Mouse (Mus musculus) hindbrain, embryonic 12.5 days (tissue): Measurements from ENCODE around the gene Papss1. TPM values are rescaled to one million over a fixed set of nuclear protein-coding genes. Genes with fewer than 3 reads are reported as not detected.

ENCODE experiments used
- ATAC-seq: fragments of 200-750 bp; cut with Nextera tagmentation; 2 replicates; pipeline ENCODE4 v1.8.0; 2017; ENCODE audit warnings: moderate TSS enrichment; ENCODE audit not compliant: low FRiP score
- H3K27ac ChIP-seq: fragments of 300-500 bp; sonication (generic); 2 replicates; pipeline ENCODE4 v1.5.1; 2016; ENCODE audit warnings: mild to moderate bottlenecking
- H3K27me3 ChIP-seq: fragments of 300-500 bp; sonication (generic); 2 replicates; pipeline ENCODE4 v1.6.1; 2016; ENCODE audit warnings: mild to moderate bottlenecking
- H3K36me3 ChIP-seq: fragments of 300-500 bp; sonication (generic); 2 replicates; pipeline ENCODE4 v1.6.1; 2016; ENCODE audit warnings: mild to moderate bottlenecking
- H3K4me1 ChIP-seq: fragments of 300-500 bp; sonication (generic); 2 replicates; pipeline ENCODE4 v1.6.1; 2016
- H3K4me2 ChIP-seq: fragments of 300-500 bp; sonication (generic); replicated peaks from 2 replicates; pipeline ENCODE4 v1.6.1; 2016; ENCODE audit warnings: mild to moderate bottlenecking
- H3K4me3 ChIP-seq: fragments of 300-500 bp; sonication (generic); 2 replicates; pipeline ENCODE4 v1.5.1; 2016; ENCODE audit warnings: mild to moderate bottlenecking
- H3K9ac ChIP-seq: fragments of 300-500 bp; sonication (generic); 2 replicates; pipeline ENCODE4 v1.6.1; 2016; ENCODE audit warnings: mild to moderate bottlenecking, moderate library complexity
- H3K9me3 ChIP-seq: fragments of 300-500 bp; sonication (generic); replicated peaks from 2 replicates; pipeline ENCODE4 v1.6.1; 2016; ENCODE audit warnings: mild to moderate bottlenecking
- WGBS: fragments of 180-500 bp; shearing (Covaris S2); methylation state at CpG from one replicate; pipeline ENCODE4 v1.1.7; 2016; 5-methylcytosine and 5-hydroxymethylcytosine counted together
- polyA plus RNA-seq: library from polyadenylated mRNA; unstranded; fragments of >200 nt; fragmentation: Nextera tagmentation; extraction: Ambion mirVana; gene quantifications from 2 replicates; pipeline ENCODE4 v1.2.1, GENCODE M21; 2016

The Papss1 gene
- polyA plus RNA-seq, 1 experiment from 2014 or later = 107 TPM

DNA sequence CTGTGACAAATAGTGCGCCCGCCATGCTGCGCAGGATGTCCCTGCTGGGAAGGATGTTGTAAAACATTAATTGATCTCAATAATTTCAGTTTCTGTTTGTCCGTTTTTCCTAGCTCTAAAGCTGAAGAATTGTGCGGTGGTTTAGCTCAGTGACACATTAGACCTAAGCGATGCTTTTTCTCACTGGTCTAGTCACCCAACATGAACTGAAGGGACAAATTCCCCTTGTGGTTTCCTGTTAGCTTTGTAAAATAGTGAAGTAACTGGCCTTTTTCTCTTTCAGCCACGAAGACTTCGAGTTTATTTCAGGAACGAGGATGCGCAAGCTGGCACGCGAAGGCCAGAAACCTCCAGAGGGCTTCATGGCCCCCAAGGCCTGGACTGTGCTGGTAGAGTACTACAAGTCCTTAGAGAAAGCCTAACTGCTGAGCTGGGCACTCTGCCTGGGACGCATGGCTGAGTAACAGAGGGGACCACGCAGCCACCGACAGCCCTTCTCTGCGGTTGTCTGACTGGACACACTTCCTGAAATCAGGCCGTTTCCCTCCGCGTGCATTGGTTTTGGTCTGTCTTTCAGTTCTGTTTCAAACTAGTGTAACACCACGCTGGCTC is 78.2 kb downstream of the Papss1 start:
- Histone ChIP-seq H3K36me3 (0 out of 2 replicates have a peak, but pooled peaks cover 4% of the 10 kb centered on the region), H3K4me3 (no peak overlapping the region), H3K9me3 (no peaks in the 10 kb centered on the region), H3K27ac (no peak overlapping the region), H3K4me1 (peaks cover 4% of the 10 kb centered on the region), H3K9ac (no peak overlapping the region), H3K27me3 (no peaks in the 10 kb centered on the region), H3K4me2 (no peak overlapping the region)
- WGBS = 94% methylated on average over 20 of the region's 20 CpGs
- no peak for ATAC-seq

DNA sequence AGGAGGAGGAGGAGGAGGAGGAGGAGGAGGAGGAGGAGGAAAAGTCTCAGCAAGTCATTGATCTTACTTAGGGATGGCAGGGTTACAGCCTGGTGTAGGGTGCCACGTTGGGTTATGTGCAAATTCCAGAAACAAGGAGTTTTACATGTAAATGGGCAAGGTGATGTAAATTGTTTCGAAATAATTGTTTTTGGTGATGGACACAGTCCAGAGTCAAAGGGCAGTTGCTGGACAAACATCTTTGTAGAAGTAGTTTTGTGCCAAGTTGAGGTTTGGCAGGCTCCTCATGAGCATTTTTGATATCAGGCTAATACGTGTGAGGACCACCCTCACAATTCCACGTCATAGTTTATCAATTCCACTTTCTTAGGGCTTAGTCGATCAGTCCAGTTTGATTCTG is 80.6 kb downstream of the Papss1 start:
- Histone ChIP-seq H3K27me3 (no peaks in the 10 kb centered on the region), H3K4me1 (no peaks in the 10 kb centered on the region), H3K4me2 (no peak overlapping the region), H3K36me3 (0 out of 2 replicates have a peak, but pooled peaks cover 4% of the 10 kb centered on the region), H3K9ac (no peak overlapping the region), H3K9me3 (no peaks in the 10 kb centered on the region), H3K4me3 (no peak overlapping the region), H3K27ac (no peak overlapping the region)
- 90% methylated on average over 5 of the region's 5 CpGs for WGBS
- ATAC-seq = no peak

DNA sequence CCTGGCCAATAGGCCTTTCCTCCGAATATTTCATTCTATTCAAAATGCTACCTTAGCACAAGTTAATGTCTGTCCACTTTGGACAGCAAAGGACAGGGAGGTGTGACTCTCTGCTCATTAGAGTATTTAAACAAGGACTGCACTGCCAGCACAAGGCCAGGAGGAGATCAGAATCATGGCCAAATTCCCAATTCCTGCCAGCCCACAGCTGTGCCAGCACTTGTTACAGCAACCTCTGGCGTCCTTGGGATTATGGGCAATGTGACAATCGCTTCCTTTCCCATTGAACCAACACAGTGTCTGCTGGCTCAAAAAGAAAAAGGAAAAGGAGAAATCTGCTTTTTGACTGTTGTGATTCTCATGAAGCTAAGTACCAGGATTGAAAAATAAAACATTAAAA is 89.8 kb downstream of the Papss1 start:
- Histone ChIP-seq H3K4me2 (no peak overlapping the region), H3K9me3 (no peaks in the 10 kb centered on the region), H3K27me3 (no peaks in the 10 kb centered on the region), H3K27ac (no peak overlapping the region), H3K36me3 (no peaks in the 10 kb centered on the region), H3K4me3 (no peak overlapping the region), H3K9ac (no peak overlapping the region), H3K4me1 (no peaks in the 10 kb centered on the region)
- WGBS = 94% methylated on average over 3 of the region's 3 CpGs
- no peak for ATAC-seq

DNA sequence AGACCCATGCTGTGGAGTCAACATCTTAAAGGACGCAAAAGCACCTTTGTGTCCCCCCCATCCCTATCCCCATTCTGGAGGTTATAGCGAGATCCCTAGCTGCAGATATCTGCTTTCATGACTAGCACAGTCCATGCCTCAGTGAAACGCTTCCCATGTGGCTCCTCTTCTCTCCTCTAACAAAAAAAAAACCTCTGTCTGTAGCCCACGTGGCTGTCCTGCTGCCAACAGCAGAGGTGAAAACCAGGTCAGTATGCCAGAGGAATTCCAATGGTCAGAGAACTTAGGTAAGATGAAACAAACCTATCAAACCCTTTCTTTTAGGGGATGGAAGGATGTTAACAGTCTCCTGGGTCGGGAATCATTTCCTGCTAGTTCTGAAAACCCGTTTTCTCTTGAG is 91.5 kb downstream of the Papss1 start:
- Histone ChIP-seq H3K9ac (no peak overlapping the region), H3K27me3 (no peaks in the 10 kb centered on the region), H3K4me2 (no peak overlapping the region), H3K9me3 (no peaks in the 10 kb centered on the region), H3K4me1 (no peaks in the 10 kb centered on the region), H3K36me3 (no peaks in the 10 kb centered on the region), H3K4me3 (no peak overlapping the region), H3K27ac (no peak overlapping the region)
- no peak for ATAC-seq
- 74% methylated on average over 6 of the region's 6 CpGs for WGBS

DNA sequence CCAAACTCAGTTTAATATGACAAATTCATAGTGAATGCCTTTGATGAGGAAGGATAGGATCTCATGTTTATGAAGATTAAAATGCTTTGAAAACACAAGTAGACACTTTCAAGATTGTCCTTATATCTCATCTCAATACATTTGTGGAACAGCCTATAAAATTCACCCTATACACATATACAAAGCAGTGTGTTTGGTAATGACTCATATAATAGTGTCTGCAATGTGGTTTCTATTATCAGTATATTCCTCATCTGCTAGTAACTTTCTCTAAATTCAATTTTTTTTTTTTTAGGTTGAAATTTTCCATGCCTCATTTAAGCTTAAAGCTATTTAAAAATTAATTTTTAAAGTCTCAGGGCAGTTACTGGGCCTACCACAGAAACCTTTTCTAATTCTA is 95.6 kb downstream of the Papss1 start:
- H3K27me3 ChIP-seq = no peaks in the 10 kb centered on the region
- no peaks in the 10 kb centered on the region for H3K9me3 ChIP-seq
- ATAC-seq = no peak
- H3K4me1 ChIP-seq = no peaks in the 10 kb centered on the region
- H3K9ac ChIP-seq = no peak overlapping the region
- no peak overlapping the region for H3K4me3 ChIP-seq
- H3K4me2 ChIP-seq = no peak overlapping the region
- H3K36me3 ChIP-seq = no peaks in the 10 kb centered on the region
- no peak overlapping the region for H3K27ac ChIP-seq

DNA sequence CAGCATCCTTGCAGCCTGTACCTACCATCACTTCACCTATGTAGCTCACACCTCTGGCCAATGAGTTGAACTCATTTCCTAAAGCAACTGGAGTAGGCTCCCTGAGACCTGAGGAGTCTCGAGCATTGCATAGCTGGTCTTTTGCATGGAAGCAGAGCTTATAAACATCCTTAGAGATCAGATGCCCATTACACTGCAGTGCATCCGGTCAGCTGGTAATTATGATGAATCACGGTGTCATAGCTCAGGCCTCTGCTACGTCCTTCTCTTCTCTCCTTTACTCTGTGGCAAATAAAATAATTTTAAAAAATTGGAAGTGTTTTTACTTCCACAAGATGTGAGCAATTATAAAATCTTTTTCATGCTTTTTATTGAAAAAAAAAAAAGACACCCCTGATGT is 96.1 kb downstream of the Papss1 start:
- no peaks in the 10 kb centered on the region for H3K27me3 ChIP-seq
- no peaks in the 10 kb centered on the region for H3K36me3 ChIP-seq
- H3K4me3 ChIP-seq = no peak overlapping the region
- no peak overlapping the region for H3K9ac ChIP-seq
- no peak overlapping the region for H3K4me2 ChIP-seq
- ATAC-seq = no peak
- H3K9me3 ChIP-seq = no peaks in the 10 kb centered on the region
- no peaks in the 10 kb centered on the region for H3K4me1 ChIP-seq
- WGBS = 80% methylated on average over 4 of the region's 4 CpGs
- H3K27ac ChIP-seq = no peak overlapping the region

DNA sequence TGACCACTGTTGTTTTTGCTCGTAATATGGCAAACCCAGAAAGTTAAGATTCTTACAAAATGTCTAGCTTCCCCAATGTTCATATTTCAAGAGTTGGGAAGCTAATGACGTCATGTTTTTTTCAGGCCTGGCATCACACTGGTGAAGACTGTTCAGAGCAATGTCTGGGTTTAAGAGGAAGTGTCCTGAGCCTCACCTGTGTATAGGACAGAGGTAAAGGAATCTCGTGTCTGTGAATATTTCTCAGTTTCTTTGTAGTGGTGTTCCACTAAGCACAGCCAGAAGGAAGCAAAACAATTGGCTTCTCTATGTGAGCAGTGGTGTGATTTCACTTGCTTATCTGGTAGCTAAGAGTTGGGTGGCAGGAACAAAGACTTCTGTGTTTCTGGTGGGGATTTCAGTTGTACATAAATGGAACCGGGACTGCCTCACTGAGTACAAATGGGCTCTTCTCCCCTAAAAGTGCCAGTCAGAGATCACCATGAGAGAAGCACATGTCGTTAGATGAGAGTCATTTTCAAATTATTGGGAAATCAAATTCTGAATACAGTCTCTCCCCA is 98.1 kb downstream of the Papss1 start:
- no peaks in the 10 kb centered on the region for H3K9me3 ChIP-seq
- WGBS = 73% methylated on average over 5 of the region's 5 CpGs
- H3K4me1 ChIP-seq = no peaks in the 10 kb centered on the region
- no peak overlapping the region for H3K27ac ChIP-seq
- H3K36me3 ChIP-seq = no peaks in the 10 kb centered on the region
- ATAC-seq = no peak
- no peak overlapping the region for H3K4me2 ChIP-seq
- no peaks in the 10 kb centered on the region for H3K27me3 ChIP-seq
- H3K9ac ChIP-seq = no peak overlapping the region
- H3K4me3 ChIP-seq = no peak overlapping the region

DNA sequence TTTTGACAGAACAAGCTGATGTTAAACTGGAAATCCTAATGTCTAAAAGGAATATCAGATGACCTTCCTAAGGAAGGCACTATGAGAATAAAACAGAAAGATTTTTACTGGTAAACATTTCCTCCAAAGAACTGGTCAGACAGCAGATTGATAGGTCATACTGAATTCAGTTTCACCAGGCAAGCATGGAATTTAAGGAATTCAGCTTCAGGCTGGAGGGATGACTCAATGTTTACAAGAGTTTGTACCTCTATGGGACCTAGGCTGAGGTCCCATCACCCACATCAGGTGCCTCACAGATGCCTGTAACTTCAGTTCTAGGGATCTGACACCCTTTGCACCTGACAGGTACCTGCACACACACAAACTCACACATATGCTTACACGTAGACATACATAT is 105.3 kb downstream of the Papss1 start:
- Histone ChIP-seq H3K9me3 (no peaks in the 10 kb centered on the region), H3K36me3 (no peaks in the 10 kb centered on the region), H3K9ac (no peak overlapping the region), H3K27ac (no peak overlapping the region), H3K4me1 (no peaks in the 10 kb centered on the region), H3K27me3 (no peaks in the 10 kb centered on the region), H3K4me3 (no peak overlapping the region), H3K4me2 (no peak overlapping the region)
- no peak for ATAC-seq
- WGBS = 72% methylated on average over 1 of the region's 1 CpGs

DNA sequence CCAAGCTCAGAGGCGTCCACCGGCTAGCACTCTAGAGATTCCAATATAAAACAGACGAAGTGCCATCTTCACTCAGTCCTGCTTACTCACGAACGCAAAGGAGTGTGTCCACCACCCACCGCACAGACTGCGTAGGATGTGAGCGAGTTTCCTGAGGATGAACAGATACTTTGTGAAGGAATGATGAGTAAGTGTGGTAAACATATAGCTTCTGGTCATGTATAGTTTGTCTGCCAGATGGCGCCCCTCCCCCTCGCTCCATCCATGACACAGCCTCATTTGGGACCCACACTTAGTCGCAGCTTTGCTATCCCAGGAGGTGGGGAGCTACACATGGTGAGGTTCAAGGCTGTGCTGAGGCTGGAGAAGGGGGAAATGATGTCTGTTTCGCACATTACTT is 121.5 kb downstream of the Papss1 start:
- Histone ChIP-seq H3K4me2 (no peak overlapping the region), H3K9ac (no peak overlapping the region), H3K27ac (no peak overlapping the region), H3K4me1 (0 out of 2 replicates have a peak, but pooled peaks cover 3% of the 10 kb centered on the region), H3K27me3 (no peaks in the 10 kb centered on the region), H3K9me3 (no peaks in the 10 kb centered on the region), H3K36me3 (no peaks in the 10 kb centered on the region), H3K4me3 (no peak overlapping the region)
- 90% methylated on average over 12 of the region's 12 CpGs for whole genome bisulfite sequencing
- no peak for ATAC-seq

DNA sequence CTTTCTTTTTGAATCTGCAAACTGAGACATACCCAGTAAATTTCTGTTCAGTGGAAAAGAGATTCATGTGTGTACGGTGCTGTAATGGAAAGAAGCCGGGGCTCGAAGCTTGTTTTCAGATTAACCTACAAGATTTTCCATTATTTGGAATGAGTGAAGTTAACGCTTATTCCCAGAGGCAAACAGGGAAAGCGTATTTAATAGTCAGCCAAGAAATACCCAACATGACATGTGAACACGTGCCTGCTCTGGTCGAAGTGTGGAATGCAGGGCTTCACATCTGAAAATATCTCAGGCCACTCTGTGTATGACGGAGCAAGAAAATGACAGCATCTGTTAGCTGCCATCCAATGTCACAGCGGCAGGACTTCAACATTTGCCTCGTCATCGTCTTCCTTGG is 125.4 kb downstream of the Papss1 start:
- 86% methylated on average over 11 of the region's 11 CpGs for WGBS
- Histone ChIP-seq H3K4me3 (no peak overlapping the region), H3K27ac (no peak overlapping the region), H3K4me1 (0 out of 2 replicates have a peak, but pooled peaks cover 3% of the 10 kb centered on the region), H3K36me3 (no peaks in the 10 kb centered on the region), H3K4me2 (no peak overlapping the region), H3K27me3 (no peaks in the 10 kb centered on the region), H3K9me3 (no peaks in the 10 kb centered on the region), H3K9ac (no peak overlapping the region)
- no peak for ATAC-seq

DNA sequence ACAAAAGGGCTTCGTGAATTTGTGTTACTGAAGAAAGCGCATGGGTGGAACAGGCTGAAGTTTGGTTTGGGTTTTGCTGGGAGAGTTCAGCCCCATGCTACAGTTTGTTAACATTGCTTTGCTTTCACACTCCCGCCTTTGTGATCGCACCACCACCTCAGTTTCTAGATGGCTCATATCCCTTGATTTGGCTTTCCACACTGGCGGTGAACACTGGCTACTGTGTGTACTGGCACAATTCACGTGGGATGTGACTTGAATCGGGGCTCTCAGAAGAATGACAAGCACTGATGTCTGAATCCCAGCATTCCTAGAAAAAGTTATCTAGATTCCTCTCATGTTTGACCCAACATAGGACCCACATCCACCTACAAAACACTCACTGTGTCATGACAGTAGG is 126.0 kb downstream of the Papss1 start:
- WGBS = 90% methylated on average over 7 of the region's 7 CpGs
- H3K4me3 ChIP-seq = no peak overlapping the region
- H3K9me3 ChIP-seq = no peaks in the 10 kb centered on the region
- H3K4me1 ChIP-seq = 0 out of 2 replicates have a peak, but pooled peaks cover 3% of the 10 kb centered on the region
- H3K36me3 ChIP-seq = no peaks in the 10 kb centered on the region
- no peak overlapping the region for H3K27ac ChIP-seq
- no peak for ATAC-seq
- no peaks in the 10 kb centered on the region for H3K27me3 ChIP-seq
- no peak overlapping the region for H3K4me2 ChIP-seq
- H3K9ac ChIP-seq = no peak overlapping the region

DNA sequence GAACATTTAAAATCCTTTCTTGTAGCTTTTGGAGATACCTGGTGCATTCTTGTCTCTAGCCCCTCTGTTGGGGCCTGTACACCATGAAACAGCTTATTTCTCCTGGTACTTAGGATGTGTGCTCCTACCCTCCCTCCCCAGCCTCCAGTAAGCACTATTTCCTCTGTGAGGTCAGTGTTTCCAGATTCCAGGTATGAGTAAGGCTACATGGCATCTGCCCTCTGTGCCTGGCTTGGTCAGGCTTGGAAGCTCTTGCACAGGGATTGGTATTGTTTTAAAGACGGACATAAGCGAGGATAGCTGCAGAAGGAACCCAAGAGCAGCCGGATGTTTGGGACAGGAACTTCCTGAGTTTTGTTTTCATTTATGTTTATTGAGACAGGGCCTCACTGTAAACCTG is 126.6 kb downstream of the Papss1 start:
- Histone ChIP-seq H3K27me3 (no peaks in the 10 kb centered on the region), H3K27ac (no peak overlapping the region), H3K9me3 (no peaks in the 10 kb centered on the region), H3K4me2 (no peak overlapping the region), H3K4me3 (no peak overlapping the region), H3K36me3 (no peaks in the 10 kb centered on the region), H3K9ac (no peak overlapping the region), H3K4me1 (0 out of 2 replicates have a peak, but pooled peaks cover 1% of the 10 kb centered on the region)
- WGBS = 84% methylated on average over 3 of the region's 3 CpGs
- ATAC-seq = no peak
